Mouse (Mus musculus) brain, embryonic 14.5 days (tissue): ENCODE data around the gene Tctex1d2.

ENCODE experiments used
- CTCF ChIP-seq: fragments of 200-500 bp; IDR thresholded peaks from 2 replicates; pipeline ENCODE4 v1.5.1; 2012; ENCODE audit warnings: inconsistent platforms, mild to moderate bottlenecking, moderate library complexity, borderline replicate concordance; ENCODE audit not compliant: insufficient read depth, insufficient read length; ENCODE audit errors: extremely low read depth
- POLR2A ChIP-seq: fragments of 200-500 bp; IDR thresholded peaks from 2 replicates; pipeline ENCODE4 v1.6.1; 2012; ENCODE audit warnings: mild to moderate bottlenecking, inconsistent platforms, borderline replicate concordance; ENCODE audit not compliant: poor library complexity, insufficient read depth, insufficient read length, severe bottlenecking; ENCODE audit errors: extremely low read depth

DNA sequence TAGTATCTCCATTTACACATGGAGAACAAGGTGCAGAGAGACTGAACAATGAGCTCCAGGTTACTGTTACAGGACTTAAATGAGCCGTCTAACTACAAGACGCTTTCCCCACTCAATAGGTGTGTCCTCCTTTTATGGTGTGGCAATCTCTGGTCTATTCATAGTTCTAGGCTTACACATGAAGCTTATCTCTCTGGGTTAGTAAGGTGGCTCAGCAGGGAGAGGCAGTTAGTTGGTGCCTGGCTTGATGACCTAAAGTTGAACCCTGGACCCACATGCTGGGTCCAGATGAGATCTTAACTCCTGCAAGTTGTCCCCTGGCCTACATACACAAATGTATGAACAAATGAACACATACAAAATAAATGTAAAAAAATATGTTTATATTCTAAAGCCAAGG, 43.9 kb downstream of the Tctex1d2 start:
- TF ChIP-seq CTCF (no peak), POLR2A (no peak)
